Mouse (Mus musculus) kidney, adult 9 months (tissue): ENCODE results near the gene Zdhhc7.

Experiments
- DNase-seq: peaks from one replicate; pipeline ENCODE4 v3.0.0; 2022

Zdhhc7 gene

GRCm38 (mm10) chr8:120113758-120114255 is 12.5 kb upstream of the Zdhhc7 start, which contains the start of gene 6430548M08Rik:
6430548M08Rik (plus strand) TSS chr8:120114152.
- peak; percentile 100 for DNase-seq

GRCm38 (mm10) chr8:120113306-120113705 is 12.0 kb upstream of the Zdhhc7 start:
- peak; percentile 79 for DNase-seq

GRCm38 (mm10) chr8:120112535-120112934 is 11.3 kb upstream of the Zdhhc7 start:
- DNase-seq: no peak

GRCm38 (mm10) chr8:120111382-120111781 is 10.1 kb upstream of the Zdhhc7 start:
- no peak for DNase-seq

GRCm38 (mm10) chr8:120110966-120111365 is 9.7 kb upstream of the Zdhhc7 start:
- no peak for DNase-seq

GRCm38 (mm10) chr8:120109149-120109548 is 7.9 kb upstream of the Zdhhc7 start:
- DNase-seq: no peak

GRCm38 (mm10) chr8:120104721-120105272 is 3.5 kb upstream of the Zdhhc7 start:
- DNase-seq: peak; percentile 87

GRCm38 (mm10) chr8:120103916-120104315 is 2.6 kb upstream of the Zdhhc7 start:
- no peak for DNase-seq

GRCm38 (mm10) chr8:120100388-120101067 is 754 bp downstream of the Zdhhc7 start:
- DNase-seq: no peak

- DNase-seq: no peak
Measured at GRCm38 (mm10) chr8:120096486-120096885, 4.8 kb downstream of the Zdhhc7 start.

GRCm38 (mm10) chr8:120094801-120095200 is 6.5 kb downstream of the Zdhhc7 start:
- DNase-seq: no peak

GRCm38 (mm10) chr8:120093103-120093502 is 8.2 kb downstream of the Zdhhc7 start:
- no peak for DNase-seq

- DNase-seq: no peak
Measured at GRCm38 (mm10) chr8:120091032-120091431, 10.2 kb downstream of the Zdhhc7 start.

- no peak for DNase-seq
Measured at GRCm38 (mm10) chr8:120089511-120089910, 11.8 kb downstream of the Zdhhc7 start.

GRCm38 (mm10) chr8:120084783-120085182 is 16.5 kb downstream of the Zdhhc7 start:
- DNase-seq: no peak

- no peak for DNase-seq
Measured at GRCm38 (mm10) chr8:120083261-120083660, 18.0 kb downstream of the Zdhhc7 start.

GRCm38 (mm10) chr8:120079361-120079760 is 21.9 kb downstream of the Zdhhc7 start:
- DNase-seq: no peak

- peak; percentile 68 for DNase-seq
Measured at GRCm38 (mm10) chr8:120078080-120078479, 23.2 kb downstream of the Zdhhc7 start.

- DNase-seq: no peak
Measured at GRCm38 (mm10) chr8:120075347-120075746, 25.9 kb downstream of the Zdhhc7 start.

- DNase-seq: peak; percentile 75
Measured at GRCm38 (mm10) chr8:120074516-120074915, 26.8 kb downstream of the Zdhhc7 start.

- peak; percentile 49 for DNase-seq
Measured at GRCm38 (mm10) chr8:120072827-120073226, 28.5 kb downstream of the Zdhhc7 start.

- DNase-seq: no peak
Measured at GRCm38 (mm10) chr8:120072259-120072658, 29.0 kb downstream of the Zdhhc7 start.

- peak; percentile 90 for DNase-seq
Measured at GRCm38 (mm10) chr8:120071684-120072083, 29.6 kb downstream of the Zdhhc7 start.

GRCm38 (mm10) chr8:120067936-120068668 is 33.2 kb downstream of the Zdhhc7 start:
- DNase-seq: peak; percentile 84
